Comparison of ENCODE assay signal across 11 mouse cellular contexts in genomic region chr9:69760371-69761301, GRCm38 (mm10). TPM values are rescaled to one million over a fixed set of nuclear protein-coding genes. Genes with fewer than 3 reads are reported as not detected.
A peak's percentile ranks its signal among the peaks of the same experiment; 100 is the strongest.
DNase-seq lines count a peak whose midpoint lies in the region; ATAC-seq lines count a peak whose summit lies in the region.
"Had no signal": no experiment of that assay in that cellular context is flagged by ENCODE, and none has a peak within 500 bp of the region (broad histone marks: within the 10 kb centered on the region; RNA-seq: fewer than 3 reads in every experiment).

Foxb1 (minus strand) TSS chr9:69760940.

- peaks cover 100% of the 10 kb centered on the region for H3K27me3 ChIP-seq in intestine, embryonic 14.5 days (replicated peaks; ENCODE audit: control insufficient read depth, insufficient read depth, low read length)
- peaks cover 88% of the 10 kb centered on the region for H3K27me3 ChIP-seq in intestine, embryonic 16.5 days (replicated peaks; ENCODE audit: control insufficient read depth, insufficient read depth, low read length)
- peaks cover 93% of the 10 kb centered on the region for H3K27me3 ChIP-seq in hindbrain, embryonic 12.5 days
- peaks cover 69% of the 10 kb centered on the region for H3K27me3 ChIP-seq in neural tube, embryonic 11.5 days (ENCODE audit: control insufficient read depth, insufficient read depth, low read length)

- H3K4me2 ChIP-seq in intestine, embryonic 14.5 days (ENCODE audit: low read length): no peak within 1 kb of the TSS
- H3K4me2 ChIP-seq in intestine, embryonic 16.5 days (ENCODE audit: low read depth, low read length): no peak within 1 kb of the TSS
- peak within 1 kb of the TSS; percentile 56 for H3K4me2 ChIP-seq in hindbrain, embryonic 12.5 days (replicated peaks)
- peak within 1 kb of the TSS; percentile 73 for H3K4me2 ChIP-seq in neural tube, embryonic 11.5 days (ENCODE audit: low read depth)

- no peaks in the 10 kb centered on the region for H3K4me1 ChIP-seq in intestine, embryonic 14.5 days (replicated peaks; ENCODE audit: control insufficient read depth, insufficient read depth, low read length)
- H3K4me1 ChIP-seq in intestine, embryonic 16.5 days (ENCODE audit: control insufficient read depth, insufficient read depth, low read length): no peaks in the 10 kb centered on the region
- peaks cover 71% of the 10 kb centered on the region for H3K4me1 ChIP-seq in hindbrain, embryonic 12.5 days
- peaks cover 52% of the 10 kb centered on the region for H3K4me1 ChIP-seq in neural tube, embryonic 11.5 days (ENCODE audit: control insufficient read depth, insufficient read depth, low read length)

- WGBS in intestine, embryonic 14.5 days: 1% methylated on average over 59 of the region's 60 CpGs
- WGBS in intestine, embryonic 16.5 days: under 1% methylated on average over 60 of the region's 60 CpGs
- WGBS in hindbrain, embryonic 12.5 days: under 1% methylated on average over 60 of the region's 60 CpGs
- WGBS in neural tube, embryonic 11.5 days: 0% methylated on average over 60 of the region's 60 CpGs

- H3K9ac ChIP-seq in intestine, embryonic 14.5 days (ENCODE audit: low read length): no peak within 1 kb of the TSS
- no peak within 1 kb of the TSS for H3K9ac ChIP-seq in intestine, embryonic 16.5 days (ENCODE audit: low read depth, low read length)
- H3K9ac ChIP-seq in hindbrain, embryonic 12.5 days: peak within 1 kb of the TSS; percentile 62
- peak within 1 kb of the TSS; percentile 74 for H3K9ac ChIP-seq in neural tube, embryonic 11.5 days (ENCODE audit: low read length)

- H3K4me3 ChIP-seq in intestine, embryonic 14.5 days (ENCODE audit: low read depth, low read length): no peak within 1 kb of the TSS
- no peak within 1 kb of the TSS for H3K4me3 ChIP-seq in intestine, embryonic 16.5 days (ENCODE audit: low read length)
- peak within 1 kb of the TSS; percentile 40 for H3K4me3 ChIP-seq in hindbrain, embryonic 12.5 days
- H3K4me3 ChIP-seq in neural tube, embryonic 11.5 days (ENCODE audit: low read depth, low read length): peak within 1 kb of the TSS; percentile 61

- H3K9me3 ChIP-seq in intestine, embryonic 14.5 days (ENCODE audit: control insufficient read depth, low read length): no peaks in the 10 kb centered on the region
- H3K9me3 ChIP-seq in intestine, embryonic 16.5 days (ENCODE audit: control insufficient read depth, low read length): no peaks in the 10 kb centered on the region
- no peaks in the 10 kb centered on the region for H3K9me3 ChIP-seq in hindbrain, embryonic 12.5 days (replicated peaks)
- no peaks in the 10 kb centered on the region for H3K9me3 ChIP-seq in neural tube, embryonic 11.5 days (ENCODE audit: control insufficient read depth, low read length)

- DNase-seq in intestine, embryonic 14.5 days (ENCODE audit: low spot score): peak; percentile 63
- peak; percentile 65 for DNase-seq in embryo, embryonic 10 days (ENCODE audit: low spot score)
- peak; percentile 74 for DNase-seq in neural tube, embryonic 11.5 days (ENCODE audit: low spot score)
- DNase-seq in cerebellum, adult 9-10 months: no peak
- DNase-seq: cerebellum, adult 11 months; gastrocnemius, postnatal 10 days had no signal

- H3K36me3 ChIP-seq in intestine, embryonic 14.5 days (ENCODE audit: control insufficient read depth, insufficient read depth, low read length): no peaks in the 10 kb centered on the region
- H3K36me3 ChIP-seq in intestine, embryonic 16.5 days (ENCODE audit: control insufficient read depth, insufficient read depth, low read length): no peaks in the 10 kb centered on the region
- no peaks in the 10 kb centered on the region for H3K36me3 ChIP-seq in hindbrain, embryonic 12.5 days
- no peaks in the 10 kb centered on the region for H3K36me3 ChIP-seq in neural tube, embryonic 11.5 days (ENCODE audit: control insufficient read depth, insufficient read depth, low read length)

- no peak for ATAC-seq in intestine, embryonic 14.5 days (replicated peaks; ENCODE audit: low FRiP score, low TSS enrichment, low read depth)
- ATAC-seq in intestine, embryonic 16.5 days: no peak
- ATAC-seq in hindbrain, embryonic 12.5 days (ENCODE audit: low FRiP score): peak; percentile 38
- peak; percentile 43 for ATAC-seq in neural tube, embryonic 11.5 days (ENCODE audit: insufficient read depth, low FRiP score, low TSS enrichment)
- no peak for ATAC-seq in megakaryocyte progenitor cell, adult 5-6 weeks (replicated peaks; ENCODE audit: poor library complexity)
- ATAC-seq in cerebellum, adult (ENCODE audit: insufficient number of reproducible peaks, low FRiP score, low TSS enrichment): no peak

- H3K27ac ChIP-seq in intestine, embryonic 14.5 days (ENCODE audit: low read depth): no peak within 1 kb of the TSS
- H3K27ac ChIP-seq in intestine, embryonic 16.5 days (ENCODE audit: low read length): no peak within 1 kb of the TSS
- H3K27ac ChIP-seq in hindbrain, embryonic 12.5 days: no peak within 1 kb of the TSS
- no peak within 1 kb of the TSS for H3K27ac ChIP-seq in neural tube, embryonic 11.5 days (ENCODE audit: low read depth, low read length)

RNA-seq across cellular contexts. Expression of gene Foxb1, which starts in this region (rescaled TPM):
- polyA plus RNA-seq in intestine, embryonic 14.5 days (2014; fragmentation: Nextera tagmentation; extraction: Ambion mirVana): not detected in 2 replicates
- polyA plus RNA-seq in intestine, embryonic 16.5 days (2015; fragmentation: Nextera tagmentation; extraction: Ambion mirVana): not detected in 2 replicates
- 5.5 and 7.5 TPM in 2 replicates for polyA plus RNA-seq in hindbrain, embryonic 12.5 days (2016; fragmentation: Nextera tagmentation; extraction: Ambion mirVana)
- 3.7 and 4.2 TPM in 2 replicates for polyA plus RNA-seq in neural tube, embryonic 11.5 days (2014; fragmentation: Nextera tagmentation; extraction: Ambion mirVana)
- total RNA-seq in megakaryocyte progenitor cell, adult 5-6 weeks (2015): not detected in 2 replicates
- not detected in 2 replicates for total RNA-seq in megakaryocyte progenitor cell, adult 5-6 weeks (2017)
- total RNA-seq: gastrocnemius, postnatal 10 days; MEL had no signal

Comparison
In these comparisons a context has a peak if more than half of its experiments do, and no peak if none do; other contexts are left out.
1. Peak in DNase-seq in intestine, embryonic 14.5 days; RNA of the gene not detected or under 1 TPM.
2. ATAC-seq: peak in hindbrain, embryonic 12.5 days (single experiment) and neural tube, embryonic 11.5 days (single experiment); none in intestine, embryonic 14.5 days (single experiment), intestine, embryonic 16.5 days (single experiment), megakaryocyte progenitor cell, adult 5-6 weeks (single experiment) and cerebellum, adult (single experiment).
3. H3K4me2 ChIP-seq: peak in hindbrain, embryonic 12.5 days (single experiment) and neural tube, embryonic 11.5 days (single experiment); none in intestine, embryonic 14.5 days (single experiment) and intestine, embryonic 16.5 days (single experiment).
4. H3K4me3 ChIP-seq: peak in hindbrain, embryonic 12.5 days (single experiment) and neural tube, embryonic 11.5 days (single experiment); none in intestine, embryonic 14.5 days (single experiment) and intestine, embryonic 16.5 days (single experiment).
5. H3K9ac ChIP-seq: peak in hindbrain, embryonic 12.5 days (single experiment) and neural tube, embryonic 11.5 days (single experiment); none in intestine, embryonic 14.5 days (single experiment) and intestine, embryonic 16.5 days (single experiment).